Mouse (Mus musculus) myocyte (in vitro differentiated cells): Measurements from ENCODE around the gene Plcz1.

Experiments
- CEBPB ChIP-seq: IDR thresholded peaks from 2 replicates; pipeline ENCODE4 v1.6.1; 2011; ENCODE audit warnings: mild to moderate bottlenecking, moderate library complexity; ENCODE audit not compliant: poor library complexity, insufficient read depth, severe bottlenecking
- MYOG ChIP-seq, 3 experiments: IDR thresholded peaks; one replicate each; pipeline ENCODE4 v1.6.1; 2011; ENCODE audit warnings: control low read depth in 2 of 3, low read depth in 2 of 3, mild to moderate bottlenecking in 2 of 3; ENCODE audit not compliant: insufficient read length in 2 of 3, control insufficient read depth in 1 of 3, insufficient read depth in 1 of 3
- POLR2A ChIP-seq: IDR thresholded peaks from one replicate; pipeline ENCODE4 v1.6.1; 2011; ENCODE audit warnings: low read depth, mild to moderate bottlenecking, control low read depth, moderate library complexity; ENCODE audit not compliant: insufficient read length
- POLR2AphosphoS2 ChIP-seq: IDR thresholded peaks from one replicate; pipeline ENCODE4 v1.6.1; 2011; ENCODE audit warnings: low read depth, control low read depth; ENCODE audit not compliant: insufficient read length
- TCF12 ChIP-seq: IDR thresholded peaks from one replicate; pipeline ENCODE4 v1.6.1; 2011; ENCODE audit warnings: mild to moderate bottlenecking, control low read depth; ENCODE audit not compliant: poor library complexity, insufficient read depth, severe bottlenecking

- TF ChIP-seq TCF12, result no peak
- TF ChIP-seq POLR2A, result no peak
- no peak for TF ChIP-seq MYOG (IDR thresholded peaks at IDR 0.05; ENCODE audit: control insufficient read depth in 1 of 3, insufficient read depth in 1 of 3, insufficient read length in 2 of 3, low read depth in 2 of 3)
- no peak for TF ChIP-seq CEBPB
- no peak for TF ChIP-seq POLR2AphosphoS2
These were observed 13.1 kb upstream of the Plcz1 start for GRCm38 (mm10) chr6:140054271-140054928.
